Mouse (Mus musculus): ENCODE data around the gene Aars. TPM values are rescaled to one million over a fixed set of nuclear protein-coding genes. Genes with fewer than 3 reads are reported as not detected.
"Not testable (repeated sequence)": the region's sequence is repeated elsewhere in the genome, so short reads cannot be mapped to it uniquely, and the experiment has no call there.

The Aars gene
- not detected in 2 replicates for polyA plus RNA-seq (2012; ENCODE audit: insufficient read depth, insufficient read length, low replicate concordance, missing spikeins)

DNA sequence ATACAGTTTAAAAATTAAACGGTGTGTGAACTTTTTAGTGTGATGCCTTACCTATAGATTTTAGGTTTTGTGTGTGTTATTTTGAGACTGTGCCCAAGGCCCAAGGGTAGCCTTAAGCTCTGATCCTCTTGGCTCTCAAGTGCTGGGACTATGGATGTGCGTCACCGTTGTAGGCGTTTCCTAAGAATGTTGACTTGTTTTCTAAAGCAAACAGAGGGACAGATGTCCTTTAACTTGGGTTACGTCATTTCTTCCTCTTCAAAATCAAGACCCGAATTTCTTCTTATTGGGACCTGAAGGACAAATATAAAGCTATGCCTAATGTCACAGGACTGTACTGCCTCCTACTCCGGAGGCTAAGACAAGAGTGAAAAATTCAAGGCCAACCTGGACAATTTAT, at the start of gene Aars:
TSS of gene Aars (plus strand) at position 229 of the 400 bp plus-strand sequence.
- WGBS, result 95% methylated on average over 7 of the region's 7 CpGs
- TF ChIP-seq CTCF (IDR thresholded peaks at IDR 0.05; ENCODE audit: insufficient read depth, low read depth, low read length) (no peak), POLR2A (IDR thresholded peaks at IDR 0.05; ENCODE audit: insufficient read depth, low read depth, low read length) (no peak)
- H3K4me3 ChIP-seq (ENCODE audit: insufficient read depth, low read depth, low read length), result peak within 1 kb of the TSS; percentile 67
- peak within 1 kb of the TSS; percentile 52; the same call in 1 of the 2 replicates for H3K27ac ChIP-seq (ENCODE audit: insufficient read depth, low read depth, low read length)
- peaks cover 10% of the 10 kb centered on the region; the same call in 1 of the 2 replicates for H3K4me1 ChIP-seq (ENCODE audit: control insufficient read depth, insufficient read depth, low read length)

DNA sequence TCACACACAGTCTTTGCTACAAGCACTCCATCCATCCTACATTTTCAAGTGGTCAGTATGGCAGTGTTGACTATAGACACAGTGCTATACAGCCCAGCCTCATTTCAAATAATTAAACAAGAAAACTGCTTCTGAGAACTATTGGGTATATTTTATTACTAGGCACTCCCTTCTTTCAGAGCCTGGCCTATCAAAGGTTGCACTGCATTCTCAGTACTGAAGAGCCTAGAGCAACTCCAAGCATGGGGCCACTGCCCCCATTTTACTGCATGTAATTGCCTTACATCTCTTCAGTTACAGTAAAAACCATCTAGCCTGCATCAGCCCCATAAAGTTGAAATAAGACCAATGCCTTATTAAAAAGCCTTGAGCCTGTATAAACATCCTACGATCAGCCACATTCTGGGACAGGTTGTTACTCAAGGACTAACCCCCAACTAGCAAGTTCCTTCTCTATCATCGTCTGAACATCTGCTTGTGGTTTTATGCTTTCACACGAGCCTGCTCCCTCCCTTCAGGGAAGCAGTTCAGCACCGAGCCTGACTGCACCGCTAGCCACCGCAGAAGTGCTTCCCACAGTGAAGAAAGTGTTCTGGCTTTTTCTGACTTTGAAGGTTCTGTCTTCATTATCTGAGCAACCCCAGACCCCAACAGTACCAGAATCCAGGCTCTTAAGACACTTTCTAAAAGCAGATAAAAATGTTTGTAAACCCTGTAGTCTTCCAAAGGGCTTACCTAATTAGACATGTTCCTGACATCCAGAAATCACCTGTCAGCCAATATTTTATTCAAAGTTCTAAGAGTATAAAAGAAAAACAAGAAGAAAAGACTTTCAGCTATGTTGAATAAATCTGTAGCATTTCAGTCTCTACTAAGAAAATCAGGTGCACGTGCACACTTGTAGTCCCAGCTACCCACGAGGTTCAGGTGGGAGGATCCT, 44.9 kb upstream of the Aars start:
- 88% methylated on average over 8 of the region's 8 CpGs for WGBS
- Histone ChIP-seq H3K4me3 (ENCODE audit: insufficient read depth, low read depth, low read length) (no peak overlapping the region), H3K4me1 (ENCODE audit: control insufficient read depth, insufficient read depth, low read length) (no peaks in the 10 kb centered on the region), H3K27ac (ENCODE audit: insufficient read depth, low read depth, low read length) (no peak overlapping the region)
- TF ChIP-seq POLR2A (IDR thresholded peaks at IDR 0.05; ENCODE audit: insufficient read depth, low read depth, low read length) (no peak), CTCF (IDR thresholded peaks at IDR 0.05; ENCODE audit: insufficient read depth, low read depth, low read length) (no peak)

DNA sequence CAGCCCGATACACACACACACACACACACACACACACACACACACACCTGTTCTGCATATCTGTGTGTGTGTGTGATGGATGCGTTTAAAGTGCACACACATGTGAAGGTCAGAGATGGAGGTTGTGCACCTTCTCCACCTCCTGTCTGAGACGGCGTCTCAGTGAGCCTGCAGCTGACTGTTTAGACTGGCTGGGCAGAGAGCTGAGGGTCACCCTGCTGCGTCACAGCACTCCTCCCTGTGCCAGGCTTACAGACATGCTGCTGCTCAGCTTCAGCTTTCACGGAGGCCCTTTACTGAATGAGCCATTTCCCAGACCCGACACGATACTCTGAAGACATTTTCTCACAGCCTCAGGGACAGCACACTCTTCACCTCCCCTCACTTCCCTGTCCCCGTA, 42.9 kb upstream of the Aars start:
- TF ChIP-seq CTCF (IDR thresholded peaks at IDR 0.05; ENCODE audit: insufficient read depth, low read depth, low read length), result no peak
- 86% methylated on average over 9 of the region's 9 CpGs for WGBS

DNA sequence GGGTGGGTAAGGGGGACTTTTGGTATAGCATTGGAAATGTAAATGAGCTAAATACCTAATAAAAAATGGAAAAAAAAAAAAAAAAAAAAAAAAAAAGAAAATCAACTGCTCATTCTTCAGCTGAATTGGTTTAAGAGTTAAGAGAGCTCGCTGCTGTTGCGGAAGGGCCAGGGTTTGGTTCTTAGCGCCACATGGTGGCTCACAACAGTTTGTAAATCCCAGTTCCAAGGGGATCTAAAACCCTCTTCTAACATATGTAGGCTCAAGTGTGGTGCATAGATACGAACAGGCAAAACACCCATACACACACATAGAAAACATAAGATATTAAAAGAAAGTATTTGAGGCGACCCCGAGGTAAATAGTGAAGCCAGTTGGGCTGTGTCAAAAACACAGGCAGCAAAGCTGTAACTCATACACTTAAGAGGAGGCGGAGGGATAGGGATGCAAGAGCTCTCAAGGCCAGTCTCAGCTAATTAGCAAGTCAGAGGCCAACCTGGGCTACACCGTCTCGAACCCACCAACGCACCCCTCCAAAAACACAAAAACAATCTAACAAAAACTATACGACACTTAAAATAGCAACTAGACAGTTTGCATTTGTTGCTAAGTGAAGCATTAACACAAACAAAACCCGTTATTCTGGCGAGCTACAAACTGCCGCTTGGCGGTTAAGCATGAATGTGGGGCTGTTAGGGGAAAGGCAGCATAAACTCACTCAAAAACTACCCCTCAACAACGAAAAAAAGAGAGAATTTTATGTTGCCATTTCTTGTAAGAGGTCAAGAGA, 36.1 kb upstream of the Aars start:
- WGBS, result 32% methylated on average over 16 of the region's 16 CpGs
- no peak overlapping the region for H3K27ac ChIP-seq (ENCODE audit: insufficient read depth, low read depth, low read length)
- H3K4me3 ChIP-seq (ENCODE audit: insufficient read depth, low read depth, low read length), result peak overlapping the region; percentile 92
- TF ChIP-seq CTCF (IDR thresholded peaks at IDR 0.05; ENCODE audit: insufficient read depth, low read depth, low read length) (no peak), POLR2A (IDR thresholded peaks at IDR 0.05; ENCODE audit: insufficient read depth, low read depth, low read length) (no peak)
- H3K4me1 ChIP-seq (ENCODE audit: control insufficient read depth, insufficient read depth, low read length), result peaks cover 2% of the 10 kb centered on the region; the same call in 1 of the 2 replicates

More for the DNA sequence above, 42.9 kb upstream of the Aars start:
- H3K27ac ChIP-seq (ENCODE audit: insufficient read depth, low read depth, low read length), result no peak overlapping the region
- no peak overlapping the region for H3K4me3 ChIP-seq (ENCODE audit: insufficient read depth, low read depth, low read length)
- peaks cover 2% of the 10 kb centered on the region; the same call in 1 of the 2 replicates for H3K4me1 ChIP-seq (ENCODE audit: control insufficient read depth, insufficient read depth, low read length)

DNA sequence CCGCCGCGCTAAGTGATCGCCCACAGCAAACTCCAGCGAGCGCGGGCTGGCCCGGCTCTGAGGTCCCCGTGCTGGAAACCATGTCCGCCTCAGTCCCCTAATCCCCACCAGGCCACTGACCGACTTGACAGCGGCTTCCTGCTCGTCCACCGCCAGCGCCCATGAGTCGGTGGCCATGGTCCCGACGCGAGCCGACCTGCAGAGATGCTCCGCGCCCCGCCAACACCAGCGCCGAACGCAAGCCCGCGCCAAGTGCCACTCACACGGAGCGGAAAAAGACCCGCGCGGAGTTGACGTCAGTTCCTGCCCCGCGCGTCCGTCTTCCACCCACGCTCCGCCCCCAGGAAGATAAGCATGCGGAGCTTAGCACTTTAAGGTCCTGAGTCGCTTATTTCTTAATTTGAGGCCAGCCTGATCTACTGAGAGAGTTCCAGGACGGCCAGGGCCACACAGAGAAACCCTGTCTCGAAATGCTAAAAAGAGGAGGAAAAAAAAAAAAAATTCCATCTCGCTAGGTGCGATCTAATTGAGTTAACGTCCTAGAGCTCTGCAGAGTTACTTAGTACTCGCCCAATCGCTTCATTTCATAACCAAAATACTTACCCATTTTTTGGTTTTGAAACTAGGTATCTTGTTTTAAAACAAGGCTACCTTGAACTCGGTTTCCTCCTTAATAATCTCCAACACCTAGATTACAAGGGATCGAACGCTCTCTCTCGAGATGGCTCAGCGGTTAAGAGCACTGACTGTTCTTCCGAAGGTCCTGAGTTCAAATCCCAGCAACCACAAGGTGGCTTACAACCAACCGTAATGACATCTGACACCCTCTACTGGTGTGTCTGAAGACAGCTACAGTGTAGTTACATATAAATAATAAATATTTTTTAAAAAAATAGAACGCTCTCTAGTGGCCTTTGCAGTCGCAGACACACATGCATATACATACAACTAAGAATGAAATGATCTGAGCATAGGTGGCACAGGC, 35.1 kb upstream of the Aars start, which contains the start of gene Ddx19a:
TSS of gene Ddx19a (minus strand) at position 254 of the 985 bp plus-strand sequence.
- peaks cover 2% of the 10 kb centered on the region; the same call in 1 of the 2 replicates for H3K4me1 ChIP-seq (ENCODE audit: control insufficient read depth, insufficient read depth, low read length)
- TF ChIP-seq CTCF (IDR thresholded peaks at IDR 0.05; ENCODE audit: insufficient read depth, low read depth, low read length) (no peak), POLR2A (IDR thresholded peaks at IDR 0.05; ENCODE audit: insufficient read depth, low read depth, low read length) (peak; percentile 74)
- peak within 1 kb of the TSS; percentile 92 for H3K4me3 ChIP-seq (ENCODE audit: insufficient read depth, low read depth, low read length)
- 2% methylated on average over 58 of the region's 58 CpGs for WGBS
- peak within 1 kb of the TSS; percentile 62; the same call in 1 of the 2 replicates for H3K27ac ChIP-seq (ENCODE audit: insufficient read depth, low read depth, low read length)

DNA sequence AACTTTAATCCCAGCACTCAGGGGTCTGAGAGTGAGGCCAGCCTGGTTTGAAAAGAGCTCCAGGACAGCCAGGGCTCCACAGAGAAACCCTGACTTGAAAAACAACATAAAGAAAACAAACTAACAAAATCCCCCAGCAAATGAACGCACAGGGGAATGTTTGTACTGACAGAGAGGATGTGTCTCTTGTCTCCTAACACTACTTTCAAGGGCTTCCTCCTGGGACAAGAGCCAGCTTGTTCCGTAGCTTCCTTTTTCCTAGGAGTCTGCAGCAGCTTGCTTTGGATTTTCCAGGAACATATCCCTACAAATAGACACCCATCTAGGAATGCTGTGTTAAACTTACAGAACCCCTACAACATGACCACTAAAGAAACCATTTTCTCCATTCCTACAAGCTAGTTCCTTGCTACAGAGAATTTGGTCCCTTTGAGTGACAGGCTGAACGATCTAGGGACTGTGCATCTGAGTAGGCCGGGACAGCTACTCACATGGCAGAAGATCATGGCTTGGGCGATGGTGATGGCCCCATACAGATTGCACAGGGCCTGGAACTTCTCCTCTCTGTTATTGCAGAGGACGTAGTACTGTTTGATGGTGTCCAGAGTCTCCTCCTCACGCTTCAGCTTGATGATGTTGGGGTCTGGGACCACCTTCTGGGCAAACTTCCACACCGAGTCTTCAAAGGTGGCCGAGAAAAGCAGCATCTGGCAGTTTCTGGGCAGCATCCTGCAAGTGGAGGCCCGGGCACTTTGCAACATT, 22.5 kb upstream of the Aars start:
- 87% methylated on average over 9 of the region's 10 CpGs for WGBS
- H3K4me1 ChIP-seq (ENCODE audit: control insufficient read depth, insufficient read depth, low read length); H3K4me3 ChIP-seq (ENCODE audit: insufficient read depth, low read depth, low read length); H3K27ac ChIP-seq (ENCODE audit: insufficient read depth, low read depth, low read length): not testable (repeated sequence)

DNA sequence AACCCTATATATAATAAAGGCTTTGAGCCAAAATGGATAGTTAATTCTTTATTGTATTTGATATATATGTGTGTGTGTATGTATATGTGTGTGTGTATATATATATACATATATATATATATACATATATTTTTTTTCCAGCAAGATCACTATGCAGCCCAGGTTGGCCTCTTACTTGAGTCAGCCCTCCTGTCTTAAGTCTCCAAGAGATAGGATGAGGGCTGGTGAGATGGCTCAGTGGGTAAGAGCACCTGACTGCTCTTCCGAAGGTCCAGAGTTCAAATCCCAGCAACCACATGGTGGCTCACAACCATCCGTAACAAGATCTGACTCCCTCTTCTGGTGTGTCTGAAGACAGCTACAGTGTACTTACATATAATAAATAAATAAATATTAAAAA, 6.3 kb upstream of the Aars start:
- WGBS, result 75% methylated on average over 2 of the region's 2 CpGs
- H3K27ac ChIP-seq (ENCODE audit: insufficient read depth, low read depth, low read length); H3K4me1 ChIP-seq (ENCODE audit: control insufficient read depth, insufficient read depth, low read length); H3K4me3 ChIP-seq (ENCODE audit: insufficient read depth, low read depth, low read length): not testable (repeated sequence)

Data from olfactory bulb, adult 2 months (tissue).